Mouse (Mus musculus): ENCODE measurements around the gene Jaml. TPM values are rescaled to one million over a fixed set of nuclear protein-coding genes. Genes with fewer than 3 reads are reported as not detected.

The Jaml gene
- polyA plus RNA-seq, 1 experiment from 2014 or later = 0.15 TPM

- Histone ChIP-seq H3K27me3 (replicated peaks; ENCODE audit: control insufficient read depth, insufficient read depth, low read length) (no peaks in the 10 kb centered on the region), H3K9ac (ENCODE audit: low read length) (no peak overlapping the region), H3K4me1 (ENCODE audit: control insufficient read depth, insufficient read depth, low read length) (no peaks in the 10 kb centered on the region), H3K4me2 (ENCODE audit: low read length) (no peak overlapping the region), H3K4me3 (ENCODE audit: low read depth, low read length) (no peak overlapping the region), H3K36me3 (ENCODE audit: control insufficient read depth, insufficient read depth, low read length) (no peaks in the 10 kb centered on the region), H3K27ac (ENCODE audit: low read depth, low read length) (no peak overlapping the region), H3K9me3 (replicated peaks; ENCODE audit: control insufficient read depth, low read length) (no peaks in the 10 kb centered on the region)
- 63% methylated on average over 3 of the region's 3 CpGs for WGBS
- no peak for DNase-seq (ENCODE audit: low spot score)
- no peak for ATAC-seq
Observed at GRCm38 (mm10) chr9:45090811-45091210, 11.8 kb downstream of the Jaml start.

GRCm38 (mm10) chr9:45092641-45093040, 13.7 kb downstream of the Jaml start:
- no peak overlapping the region for H3K9ac ChIP-seq (ENCODE audit: low read length)
- H3K4me2 ChIP-seq (ENCODE audit: low read length) = no peak overlapping the region
- ATAC-seq (no peak), DNase-seq (ENCODE audit: low spot score) (no peak)
- no peak overlapping the region for H3K4me3 ChIP-seq (ENCODE audit: low read depth, low read length)
- H3K4me1 ChIP-seq (ENCODE audit: control insufficient read depth, insufficient read depth, low read length) = no peaks in the 10 kb centered on the region
- no peaks in the 10 kb centered on the region for H3K36me3 ChIP-seq (ENCODE audit: control insufficient read depth, insufficient read depth, low read length)
- H3K9me3 ChIP-seq (replicated peaks; ENCODE audit: control insufficient read depth, low read length) = no peaks in the 10 kb centered on the region
- H3K27me3 ChIP-seq (replicated peaks; ENCODE audit: control insufficient read depth, insufficient read depth, low read length) = no peaks in the 10 kb centered on the region
- WGBS = 76% methylated on average over 4 of the region's 4 CpGs
- no peak overlapping the region for H3K27ac ChIP-seq (ENCODE audit: low read depth, low read length)

- no peak for ATAC-seq
- no peaks in the 10 kb centered on the region for H3K9me3 ChIP-seq (replicated peaks; ENCODE audit: control insufficient read depth, low read length)
- no peak overlapping the region for H3K4me2 ChIP-seq (ENCODE audit: low read length)
- no peak for DNase-seq (ENCODE audit: low spot score)
- no peaks in the 10 kb centered on the region for H3K36me3 ChIP-seq (ENCODE audit: control insufficient read depth, insufficient read depth, low read length)
- H3K27ac ChIP-seq (ENCODE audit: low read depth, low read length) = no peak overlapping the region
- H3K27me3 ChIP-seq (replicated peaks; ENCODE audit: control insufficient read depth, insufficient read depth, low read length) = no peaks in the 10 kb centered on the region
- 77% methylated on average over 6 of the region's 6 CpGs for WGBS
- H3K9ac ChIP-seq (ENCODE audit: low read length) = no peak overlapping the region
- H3K4me3 ChIP-seq (ENCODE audit: low read depth, low read length) = no peak overlapping the region
- no peaks in the 10 kb centered on the region for H3K4me1 ChIP-seq (ENCODE audit: control insufficient read depth, insufficient read depth, low read length)
Observed at GRCm38 (mm10) chr9:45095149-45095937, 16.4 kb downstream of the Jaml start.

- Histone ChIP-seq H3K27me3 (replicated peaks; ENCODE audit: control insufficient read depth, insufficient read depth, low read length) (no peaks in the 10 kb centered on the region), H3K9me3 (replicated peaks; ENCODE audit: control insufficient read depth, low read length) (no peaks in the 10 kb centered on the region), H3K9ac (ENCODE audit: low read length) (no peak overlapping the region), H3K4me1 (ENCODE audit: control insufficient read depth, insufficient read depth, low read length) (no peaks in the 10 kb centered on the region), H3K4me2 (ENCODE audit: low read length) (no peak overlapping the region), H3K27ac (ENCODE audit: low read depth, low read length) (no peak overlapping the region), H3K4me3 (ENCODE audit: low read depth, low read length) (no peak overlapping the region), H3K36me3 (ENCODE audit: control insufficient read depth, insufficient read depth, low read length) (no peaks in the 10 kb centered on the region)
- no peak for DNase-seq (ENCODE audit: low spot score)
- WGBS = 83% methylated on average over 5 of the region's 5 CpGs
- no peak for ATAC-seq
Observed at GRCm38 (mm10) chr9:45097877-45098276, 18.9 kb downstream of the Jaml start.

- no peak overlapping the region for H3K9ac ChIP-seq (ENCODE audit: low read length)
- no peak overlapping the region for H3K4me2 ChIP-seq (ENCODE audit: low read length)
- ATAC-seq (no peak), DNase-seq (ENCODE audit: low spot score) (no peak)
- no peaks in the 10 kb centered on the region for H3K36me3 ChIP-seq (ENCODE audit: control insufficient read depth, insufficient read depth, low read length)
- no peaks in the 10 kb centered on the region for H3K27me3 ChIP-seq (replicated peaks; ENCODE audit: control insufficient read depth, insufficient read depth, low read length)
- H3K4me3 ChIP-seq (ENCODE audit: low read depth, low read length) = no peak overlapping the region
- H3K4me1 ChIP-seq (ENCODE audit: control insufficient read depth, insufficient read depth, low read length) = no peaks in the 10 kb centered on the region
- 66% methylated on average over 3 of the region's 3 CpGs for WGBS
- no peak overlapping the region for H3K27ac ChIP-seq (ENCODE audit: low read depth, low read length)
- no peaks in the 10 kb centered on the region for H3K9me3 ChIP-seq (replicated peaks; ENCODE audit: control insufficient read depth, low read length)
Observed at GRCm38 (mm10) chr9:45098426-45098825, 19.4 kb downstream of the Jaml start.

- DNase-seq (ENCODE audit: low spot score) (no peak), ATAC-seq (no peak)
- Histone ChIP-seq H3K4me3 (ENCODE audit: low read depth, low read length) (no peak overlapping the region), H3K9ac (ENCODE audit: low read length) (no peak overlapping the region), H3K36me3 (ENCODE audit: control insufficient read depth, insufficient read depth, low read length) (no peaks in the 10 kb centered on the region), H3K4me1 (ENCODE audit: control insufficient read depth, insufficient read depth, low read length) (no peaks in the 10 kb centered on the region), H3K27ac (ENCODE audit: low read depth, low read length) (no peak overlapping the region), H3K9me3 (replicated peaks; ENCODE audit: control insufficient read depth, low read length) (no peaks in the 10 kb centered on the region), H3K4me2 (ENCODE audit: low read length) (no peak overlapping the region), H3K27me3 (replicated peaks; ENCODE audit: control insufficient read depth, insufficient read depth, low read length) (no peaks in the 10 kb centered on the region)
- 97% methylated on average over 1 of the region's 1 CpGs for WGBS
Observed at GRCm38 (mm10) chr9:45102528-45102927, 23.5 kb downstream of the Jaml start.

- Histone ChIP-seq H3K9ac (ENCODE audit: low read length) (no peak overlapping the region), H3K27me3 (replicated peaks; ENCODE audit: control insufficient read depth, insufficient read depth, low read length) (no peaks in the 10 kb centered on the region), H3K36me3 (ENCODE audit: control insufficient read depth, insufficient read depth, low read length) (no peaks in the 10 kb centered on the region), H3K27ac (ENCODE audit: low read depth, low read length) (no peak overlapping the region), H3K4me2 (ENCODE audit: low read length) (no peak overlapping the region), H3K4me1 (ENCODE audit: control insufficient read depth, insufficient read depth, low read length) (no peaks in the 10 kb centered on the region), H3K9me3 (replicated peaks; ENCODE audit: control insufficient read depth, low read length) (no peaks in the 10 kb centered on the region), H3K4me3 (ENCODE audit: low read depth, low read length) (no peak overlapping the region)
- ATAC-seq (no peak), DNase-seq (ENCODE audit: low spot score) (no peak)
- WGBS = 84% methylated on average over 11 of the region's 11 CpGs
Observed at GRCm38 (mm10) chr9:45103211-45103979, 24.4 kb downstream of the Jaml start.

GRCm38 (mm10) chr9:45105596-45106374, 26.8 kb downstream of the Jaml start:
- Histone ChIP-seq H3K9ac (ENCODE audit: low read length) (no peak overlapping the region), H3K27ac (ENCODE audit: low read depth, low read length) (no peak overlapping the region), H3K4me1 (ENCODE audit: control insufficient read depth, insufficient read depth, low read length) (no peaks in the 10 kb centered on the region), H3K27me3 (replicated peaks; ENCODE audit: control insufficient read depth, insufficient read depth, low read length) (no peaks in the 10 kb centered on the region), H3K4me2 (ENCODE audit: low read length) (no peak overlapping the region), H3K4me3 (ENCODE audit: low read depth, low read length) (no peak overlapping the region), H3K36me3 (ENCODE audit: control insufficient read depth, insufficient read depth, low read length) (no peaks in the 10 kb centered on the region), H3K9me3 (replicated peaks; ENCODE audit: control insufficient read depth, low read length) (no peaks in the 10 kb centered on the region)
- ATAC-seq (no peak), DNase-seq (ENCODE audit: low spot score) (no peak)
- WGBS = 91% methylated on average over 2 of the region's 2 CpGs

All from forebrain, embryonic 14.5 days (tissue).